Comparison of ENCODE assay signal across 7 mouse cellular contexts in the genomic region with DNA sequence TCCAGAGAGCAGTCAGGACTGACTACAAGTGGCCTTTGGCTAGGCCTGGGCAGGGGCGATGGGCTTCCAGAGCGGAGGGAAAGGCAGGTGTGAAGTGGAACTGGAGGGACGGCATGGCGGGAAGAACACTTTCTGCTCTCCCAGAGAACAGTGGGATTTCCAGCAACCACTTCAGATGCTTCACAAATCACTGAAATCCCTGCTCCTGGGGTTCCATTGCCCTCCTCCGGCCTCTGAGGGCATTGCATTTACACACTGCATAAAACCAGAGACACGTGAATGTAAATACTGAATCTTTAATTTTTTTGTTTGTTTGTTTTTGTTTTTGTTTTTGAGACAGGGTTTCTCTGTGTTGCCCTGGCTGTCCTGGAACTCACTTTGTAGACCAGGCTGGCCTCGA. TPM values are rescaled to one million over a fixed set of nuclear protein-coding genes. Genes with fewer than 3 reads are reported as not detected.
DNase-seq lines count a peak whose midpoint lies in the region; ATAC-seq and TF ChIP-seq lines count a peak whose summit lies in the region.

No protein-coding gene starts in this region.

- H3K4me1 ChIP-seq in heart, embryonic 12.5 days (replicated peaks), result no peaks in the 10 kb centered on the region
- H3K4me1 ChIP-seq in hindbrain, postnatal 0 days (ENCODE audit: insufficient read depth, low read length), result no peaks in the 10 kb centered on the region

- no peak for ATAC-seq in heart, embryonic 12.5 days (ENCODE audit: insufficient number of reproducible peaks, low FRiP score)
- no peak for ATAC-seq in hindbrain, postnatal 0 days

- no peak overlapping the region for H3K9ac ChIP-seq in heart, embryonic 12.5 days
- H3K9ac ChIP-seq in hindbrain, postnatal 0 days (replicated peaks; ENCODE audit: low read length), result no peak overlapping the region

- DNase-seq in heart, postnatal 10 days, result peak; percentile 50 to 65
- peak; percentile 91 for DNase-seq in 3T3-L1 (ENCODE audit: low read depth, low spot score)
- peak; percentile 24 for DNase-seq in CD4-positive helper T cell, adult 2 months (ENCODE audit: low read depth, low spot score)
- peak; percentile 60 for DNase-seq in hindbrain, postnatal 0 days (ENCODE audit: low spot score)
- no peak for DNase-seq in frontal cortex, postnatal 14 days (ENCODE audit: low spot score in 2 of 2)
- no peak for DNase-seq in spleen, adult 18-20 months

- no peaks in the 10 kb centered on the region for H3K9me3 ChIP-seq in heart, embryonic 12.5 days (replicated peaks)
- no peaks in the 10 kb centered on the region for H3K9me3 ChIP-seq in hindbrain, postnatal 0 days (ENCODE audit: low read length)

- intact Hi-C loops in heart, postnatal 10 days (cut with DNase I), result loop anchor here (1.0 to 10.0 kb wide), 4 partner anchors 69 to 251 kb away; a partner anchor contains a TSS

- H3K4me3 ChIP-seq in heart, embryonic 12.5 days, result no peak overlapping the region
- no peak overlapping the region for H3K4me3 ChIP-seq in hindbrain, postnatal 0 days (ENCODE audit: low read length)

- H3K27me3 ChIP-seq in heart, embryonic 12.5 days (replicated peaks), result no peaks in the 10 kb centered on the region
- no peaks in the 10 kb centered on the region for H3K27me3 ChIP-seq in hindbrain, postnatal 0 days (ENCODE audit: insufficient read depth, low read length)

- WGBS in heart, embryonic 12.5 days, result 65% methylated on average over 7 of the region's 7 CpGs
- WGBS in hindbrain, postnatal 0 days, result 63% methylated on average over 7 of the region's 7 CpGs

- no peak overlapping the region for H3K4me2 ChIP-seq in heart, embryonic 12.5 days
- no peak overlapping the region for H3K4me2 ChIP-seq in hindbrain, postnatal 0 days (ENCODE audit: low read depth, low read length)

- H3K36me3 ChIP-seq in heart, embryonic 12.5 days, result no peaks in the 10 kb centered on the region
- no peaks in the 10 kb centered on the region for H3K36me3 ChIP-seq in hindbrain, postnatal 0 days (ENCODE audit: insufficient read depth, low read length)

- TF ChIP-seq CTCF in hindbrain, postnatal 0 days (IDR thresholded peaks at IDR 0.05; ENCODE audit: low read depth), result peak; percentile 69

- no peak overlapping the region for H3K27ac ChIP-seq in heart, embryonic 12.5 days (ENCODE audit: poor library complexity, severe bottlenecking)
- no peak overlapping the region for H3K27ac ChIP-seq in hindbrain, postnatal 0 days

RNA-seq across cellular contexts. Expression of a gene that starts 9.0 kb away (rescaled TPM):
- 10 to 100 TPM; 63.4 to 65.7 TPM for total RNA-seq in heart, postnatal 10 days (2021)
- 68.1 and 68.9 TPM in 2 replicates for polyA plus RNA-seq in heart, embryonic 12.5 days (2016; fragmentation: Nextera tagmentation; extraction: Ambion mirVana)
- 84.1 and 96.6 TPM in 2 replicates for total RNA-seq in hindbrain, postnatal 0 days (2014; rRNA removed)
- 73.3 and 76.2 TPM in 2 replicates for polyA plus RNA-seq in hindbrain, postnatal 0 days (2015; fragmentation: Nextera tagmentation; extraction: Ambion mirVana)

RNA-seq across cellular contexts. Expression of a gene that starts 39.5 kb away (rescaled TPM):
- total RNA-seq in heart, postnatal 10 days (2021), result 10 to 100 TPM; 77.0 to 79.2 TPM
- polyA plus RNA-seq in heart, embryonic 12.5 days (2016; fragmentation: Nextera tagmentation; extraction: Ambion mirVana), result 24.3 and 27.7 TPM in 2 replicates
- 43.0 and 50.2 TPM in 2 replicates for total RNA-seq in hindbrain, postnatal 0 days (2014; rRNA removed)
- 14.0 and 14.4 TPM in 2 replicates for polyA plus RNA-seq in hindbrain, postnatal 0 days (2015; fragmentation: Nextera tagmentation; extraction: Ambion mirVana)

RNA-seq across cellular contexts. Expression of a gene that starts 50.8 kb away (rescaled TPM):
- 10 to 100 TPM; 44.0 to 47.7 TPM for total RNA-seq in heart, postnatal 10 days (2021)
- 78.9 and 81.3 TPM in 2 replicates for polyA plus RNA-seq in heart, embryonic 12.5 days (2016; fragmentation: Nextera tagmentation; extraction: Ambion mirVana)
- 177 and 188 TPM in 2 replicates for total RNA-seq in hindbrain, postnatal 0 days (2014; rRNA removed)
- 131 and 140 TPM in 2 replicates for polyA plus RNA-seq in hindbrain, postnatal 0 days (2015; fragmentation: Nextera tagmentation; extraction: Ambion mirVana)

RNA-seq across cellular contexts. Expression of a gene that starts 54.1 kb away (rescaled TPM):
- total RNA-seq in heart, postnatal 10 days (2021), result 100 to 1,000 TPM; 154 to 161 TPM
- polyA plus RNA-seq in heart, embryonic 12.5 days (2016; fragmentation: Nextera tagmentation; extraction: Ambion mirVana), result 121 and 123 TPM in 2 replicates
- total RNA-seq in hindbrain, postnatal 0 days (2014; rRNA removed), result 16.6 and 19.7 TPM in 2 replicates
- 40.0 and 43.0 TPM in 2 replicates for polyA plus RNA-seq in hindbrain, postnatal 0 days (2015; fragmentation: Nextera tagmentation; extraction: Ambion mirVana)

Comparison
In these comparisons a context has a peak if more than half of its experiments do, and no peak if none do; other contexts are left out.
1. DNase-seq: peak in heart, postnatal 10 days (2 of 2), 3T3-L1 (single experiment), CD4-positive helper T cell, adult 2 months (single experiment) and hindbrain, postnatal 0 days (single experiment); none in frontal cortex, postnatal 14 days (0 of 2) and spleen, adult 18-20 months (0 of 2).